Mouse (Mus musculus) liver (tissue): ENCODE data around the gene Bmpr1b.

Source experiments
- DNase-seq: peaks from one replicate; pipeline ENCODE4 v3.0.0-alpha.2; 2020; ENCODE audit warnings: mixed read lengths

Gene Bmpr1b

GRCm38 (mm10) chr3:141897698-141898097 lies 271.5 kb downstream of the Bmpr1b start:
- no peak for DNase-seq

GRCm38 (mm10) chr3:141896870-141897554 lies 272.2 kb downstream of the Bmpr1b start:
- DNase-seq = no peak

GRCm38 (mm10) chr3:141895096-141895495 lies 274.1 kb downstream of the Bmpr1b start:
- no peak for DNase-seq

- DNase-seq = no peak
These were observed 278.6 kb downstream of the Bmpr1b start for GRCm38 (mm10) chr3:141890668-141891067.

- DNase-seq = no peak
These were observed 281.6 kb downstream of the Bmpr1b start for GRCm38 (mm10) chr3:141887476-141888274.

- no peak for DNase-seq
These were observed 285.0 kb downstream of the Bmpr1b start for GRCm38 (mm10) chr3:141884190-141884589.

- DNase-seq = no peak
These were observed 286.7 kb downstream of the Bmpr1b start for GRCm38 (mm10) chr3:141882496-141882895.

- no peak for DNase-seq
These were observed 296.7 kb downstream of the Bmpr1b start for GRCm38 (mm10) chr3:141872337-141873042.

GRCm38 (mm10) chr3:141871805-141872204 lies 297.4 kb downstream of the Bmpr1b start:
- no peak for DNase-seq

- DNase-seq = peak; percentile 36
These were observed 306.3 kb downstream of the Bmpr1b start for GRCm38 (mm10) chr3:141862816-141863461.

- DNase-seq = no peak
These were observed 312.1 kb downstream of the Bmpr1b start for GRCm38 (mm10) chr3:141857123-141857522.

GRCm38 (mm10) chr3:141854339-141854738 lies 314.9 kb downstream of the Bmpr1b start:
- DNase-seq = no peak

GRCm38 (mm10) chr3:141850141-141850540 lies 319.1 kb downstream of the Bmpr1b start:
- DNase-seq = no peak

GRCm38 (mm10) chr3:141849206-141849605 lies 320.0 kb downstream of the Bmpr1b start:
- no peak for DNase-seq

GRCm38 (mm10) chr3:141838864-141839263 lies 330.4 kb downstream of the Bmpr1b start:
- DNase-seq = no peak

GRCm38 (mm10) chr3:141831135-141831534 lies 338.1 kb downstream of the Bmpr1b start:
- DNase-seq = peak; percentile 11

- no peak for DNase-seq
These were observed 340.9 kb downstream of the Bmpr1b start for GRCm38 (mm10) chr3:141828301-141828700.

- no peak for DNase-seq
These were observed 349.8 kb downstream of the Bmpr1b start for GRCm38 (mm10) chr3:141819331-141819941.

- DNase-seq = no peak
These were observed 350.5 kb downstream of the Bmpr1b start for GRCm38 (mm10) chr3:141818615-141819312.

- no peak for DNase-seq
These were observed 354.4 kb downstream of the Bmpr1b start for GRCm38 (mm10) chr3:141814776-141815175.

- peak; percentile 40 for DNase-seq
These were observed 357.9 kb downstream of the Bmpr1b start for GRCm38 (mm10) chr3:141811348-141811747.

GRCm38 (mm10) chr3:141810944-141811343 lies 358.3 kb downstream of the Bmpr1b start:
- DNase-seq = no peak
